Mouse (Mus musculus) hindbrain, embryonic 12.5 days (tissue): Measurements from ENCODE around the gene Gm21650. TPM values are rescaled to one million over a fixed set of nuclear protein-coding genes. Genes with fewer than 3 reads are reported as not detected.
"Not testable (repeated sequence)": the region's sequence is repeated elsewhere in the genome, so short reads cannot be mapped to it uniquely, and the experiment has no call there.

Experiments
- ATAC-seq: fragments of 200-750 bp; cut with Nextera tagmentation; 2 replicates; pipeline ENCODE4 v1.8.0; 2017; ENCODE audit warnings: moderate TSS enrichment; ENCODE audit not compliant: low FRiP score
- H3K27ac ChIP-seq: fragments of 300-500 bp; sonication (generic); 2 replicates; pipeline ENCODE4 v1.5.1; 2016; ENCODE audit warnings: mild to moderate bottlenecking
- H3K27me3 ChIP-seq: fragments of 300-500 bp; sonication (generic); 2 replicates; pipeline ENCODE4 v1.6.1; 2016; ENCODE audit warnings: mild to moderate bottlenecking
- H3K36me3 ChIP-seq: fragments of 300-500 bp; sonication (generic); 2 replicates; pipeline ENCODE4 v1.6.1; 2016; ENCODE audit warnings: mild to moderate bottlenecking
- H3K4me1 ChIP-seq: fragments of 300-500 bp; sonication (generic); 2 replicates; pipeline ENCODE4 v1.6.1; 2016
- H3K4me2 ChIP-seq: fragments of 300-500 bp; sonication (generic); replicated peaks from 2 replicates; pipeline ENCODE4 v1.6.1; 2016; ENCODE audit warnings: mild to moderate bottlenecking
- H3K4me3 ChIP-seq: fragments of 300-500 bp; sonication (generic); 2 replicates; pipeline ENCODE4 v1.5.1; 2016; ENCODE audit warnings: mild to moderate bottlenecking
- H3K9ac ChIP-seq: fragments of 300-500 bp; sonication (generic); 2 replicates; pipeline ENCODE4 v1.6.1; 2016; ENCODE audit warnings: mild to moderate bottlenecking, moderate library complexity
- H3K9me3 ChIP-seq: fragments of 300-500 bp; sonication (generic); replicated peaks from 2 replicates; pipeline ENCODE4 v1.6.1; 2016; ENCODE audit warnings: mild to moderate bottlenecking
- WGBS: fragments of 180-500 bp; shearing (Covaris S2); methylation state at CpG from one replicate; pipeline ENCODE4 v1.1.7; 2016; 5-methylcytosine and 5-hydroxymethylcytosine counted together
- polyA plus RNA-seq: library from polyadenylated mRNA; unstranded; fragments of >200 nt; fragmentation: Nextera tagmentation; extraction: Ambion mirVana; gene quantifications from 2 replicates; pipeline ENCODE4 v1.2.1, GENCODE M21; 2016

Gene Gm21650
- polyA plus RNA-seq = not detected in 2 replicates

DNA sequence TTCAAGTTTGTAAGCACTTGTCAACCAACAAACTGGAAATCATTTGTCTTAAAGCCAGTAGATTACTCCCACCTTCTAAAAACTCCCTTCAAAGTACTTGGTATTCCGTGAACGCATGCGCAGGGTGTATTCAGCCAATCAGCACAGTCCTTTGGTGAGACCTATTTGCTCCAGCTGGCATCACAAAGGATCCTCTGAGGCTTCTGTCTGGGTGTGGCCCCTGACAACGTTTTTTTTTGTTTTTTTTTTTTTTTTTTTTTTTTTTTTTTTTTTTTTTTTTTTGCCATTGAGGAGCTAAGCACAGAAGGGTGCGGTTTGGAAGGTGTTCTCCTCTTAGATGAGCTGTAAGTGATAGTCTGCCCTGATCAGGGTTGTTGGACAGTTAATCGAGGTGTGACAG is at the start of gene Gm21650:
Gene Gm21650, plus strand, starts transcription at position 301 of the 400 bp plus-strand sequence.
- H3K9ac ChIP-seq, H3K36me3 ChIP-seq, H3K27ac ChIP-seq, H3K4me2 ChIP-seq, H3K27me3 ChIP-seq, H3K4me1 ChIP-seq, ATAC-seq, H3K9me3 ChIP-seq, H3K4me3 ChIP-seq: not testable (repeated sequence)
- no CpG with 5 or more reads among the region's 6 CpGs for WGBS
